33 mouse cellular contexts compared by ENCODE assay signal in the genomic region with DNA sequence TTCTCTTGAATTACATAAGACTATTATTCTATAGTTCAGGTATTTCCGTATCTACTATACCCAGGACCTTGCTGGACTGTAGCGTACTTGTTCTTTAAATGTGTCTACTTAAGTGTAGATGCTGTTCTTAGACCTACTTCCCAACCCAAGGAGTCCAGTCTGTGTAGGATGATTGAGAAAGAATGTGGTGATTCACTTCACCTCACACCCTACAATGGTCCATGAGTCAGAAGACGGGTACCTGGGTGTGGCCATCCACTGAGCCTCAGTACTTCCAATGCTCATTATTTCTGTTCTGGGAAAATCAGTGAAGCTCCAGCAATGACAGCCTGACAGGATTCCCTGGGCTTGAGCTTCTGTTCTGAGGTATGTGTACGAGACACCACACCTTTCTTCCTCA. TPM values are rescaled to one million over a fixed set of nuclear protein-coding genes. Genes with fewer than 3 reads are reported as not detected.
A peak's percentile ranks its signal among the peaks of the same experiment; 100 is the strongest.
DNase-seq lines count a peak whose midpoint lies in the region; ATAC-seq and TF ChIP-seq lines count a peak whose summit lies in the region.
"Had no signal": no experiment of that assay in that cellular context is flagged by ENCODE, and none has a peak within 500 bp of the region (broad histone marks: within the 10 kb centered on the region; RNA-seq: fewer than 3 reads in every experiment).

No protein-coding gene starts in this region.

- ATAC-seq in megakaryocyte-erythroid progenitor cell, adult 5-6 weeks (replicated peaks; ENCODE audit: low FRiP score, low TSS enrichment, poor library complexity, severe bottlenecking), result no peak
- ATAC-seq: CD4-positive, CD25-positive, alpha-beta regulatory T cell, adult 4 months; forebrain, embryonic 16.5 days; hindbrain, postnatal 0 days; intestine, embryonic 15.5 days; midbrain, embryonic 13.5 days had no signal

- intact Hi-C loops in gastrocnemius, postnatal 14 days (cut with DNase I; ENCODE audit: low total_unique reads), result no loop called here

- H3K4me3 ChIP-seq in embryonic fibroblast, embryonic 13.5 days (ENCODE audit: insufficient read depth, low read length), result no peak overlapping the region
- no peak overlapping the region for H3K4me3 ChIP-seq in myocyte
- H3K4me3 ChIP-seq: embryonic facial prominence, embryonic 13.5 days; erythroblast, embryonic 14.5 days; gastrocnemius, adult 2 months; heart, embryonic 10.5 days; hindbrain, embryonic 12.5 days; intestine, embryonic 15.5 days; megakaryocyte, embryonic 14.5 days; midbrain, embryonic 13.5 days; neural tube, embryonic 15.5 days had no signal

- no peak overlapping the region for H3ac ChIP-seq in myocyte (ENCODE audit: control insufficient read depth, insufficient read length)

- H3K4me2 ChIP-seq in myocyte (ENCODE audit: low read depth), result peak overlapping the region; percentile 50
- H3K4me2 ChIP-seq: embryonic facial prominence, embryonic 13.5 days; hindbrain, embryonic 12.5 days; intestine, embryonic 15.5 days; lung, embryonic 14.5 days; midbrain, embryonic 13.5 days; neural tube, embryonic 15.5 days had no signal

- H3K27ac ChIP-seq in embryonic fibroblast, embryonic 13.5 days (ENCODE audit: insufficient read depth, low read length), result peak overlapping the region; percentile 29; the same call in 1 of the 2 replicates
- H3K27ac ChIP-seq: embryonic facial prominence, embryonic 13.5 days; gastrocnemius, adult 2 months; heart, embryonic 10.5 days; hindbrain, embryonic 12.5 days; hindbrain, postnatal 0 days; intestine, embryonic 15.5 days; kidney, postnatal 0 days; liver, embryonic 14.5 days; midbrain, embryonic 13.5 days; neural tube, embryonic 15.5 days had no signal

- peaks cover 9% of the 10 kb centered on the region for H3K4me1 ChIP-seq in embryonic fibroblast, embryonic 13.5 days (ENCODE audit: control insufficient read depth, insufficient read depth, low read length)
- H3K4me1 ChIP-seq: embryonic facial prominence, embryonic 13.5 days; heart, embryonic 10.5 days; hindbrain, embryonic 12.5 days; intestine, embryonic 15.5 days; midbrain, embryonic 13.5 days; neural tube, embryonic 15.5 days had no signal

- no peak for TF ChIP-seq POLR2A in embryonic fibroblast, embryonic 13.5 days (IDR thresholded peaks at IDR 0.05; ENCODE audit: low read depth, low read length)
- no peak for TF ChIP-seq POLR2A in myocyte (IDR thresholded peaks at IDR 0.05; ENCODE audit: insufficient read length, low read depth)

- H3K79me2 ChIP-seq in myocyte (ENCODE audit: control insufficient read depth, insufficient read depth), result no peaks in the 10 kb centered on the region

- no peak for TF ChIP-seq CTCF in embryonic fibroblast, embryonic 13.5 days (IDR thresholded peaks at IDR 0.05; ENCODE audit: borderline replicate concordance, insufficient read depth, low read length)

- H3K36me3 ChIP-seq in myocyte (ENCODE audit: control insufficient read depth, insufficient read depth), result no peaks in the 10 kb centered on the region
- H3K36me3 ChIP-seq: embryonic facial prominence, embryonic 13.5 days; heart, embryonic 10.5 days; hindbrain, embryonic 12.5 days; intestine, embryonic 15.5 days; midbrain, embryonic 13.5 days; neural tube, embryonic 15.5 days had no signal

- no peaks in the 10 kb centered on the region for H3K27me3 ChIP-seq in myocyte (ENCODE audit: control insufficient read depth, insufficient read depth, insufficient read length)
- H3K27me3 ChIP-seq: embryonic facial prominence, embryonic 13.5 days; hindbrain, embryonic 12.5 days; intestine, embryonic 15.5 days; megakaryocyte, embryonic 14.5 days; midbrain, embryonic 13.5 days; neural tube, embryonic 15.5 days had no signal

- DNase-seq in 3134 (ENCODE audit: extremely low read depth, insufficient read length, low spot score) (peak; percentile 61), 3T3-L1 (ENCODE audit: low read depth, low spot score) (peak; percentile 83)
- DNase-seq in gastrocnemius, postnatal 14 days, result no peak
- no peak for DNase-seq in left cerebral cortex, adult 8-10 months (ENCODE audit: low spot score in 2 of 2)
- DNase-seq: adrenal gland, postnatal 10 days; cerebellum, adult 11-12 months; cerebellum, adult 9-11 months; gastrocnemius, adult 2 months; heart, postnatal 36 days; kidney, adult 2 months; layer of hippocampus, postnatal 36 days; liver; lung, embryonic 14.5 days; right cerebral cortex, adult 18-20 months; spleen, adult 18-20 months; thymus, adult 2 months; thymus, postnatal 36 days had no signal

TF ChIP-seq in myocyte, 11 proteins besides CTCF, POLR2A, EP300 and RAD21:
- peak; percentile 38; the same call in 1 of the 2 replicates for TF ChIP-seq CEBPB (IDR thresholded peaks at IDR 0.05; ENCODE audit: insufficient read depth, poor library complexity, severe bottlenecking)
- no peak for TF ChIP-seq E2F4 (IDR thresholded peaks at IDR 0.05; ENCODE audit: insufficient read depth)
TF ChIP-seq in myocyte: peak in this region for 1.

RNA-seq across cellular contexts. Expression of a gene that starts 25.5 kb away (rescaled TPM):
- 105 and 134 TPM in 2 replicates for polyA plus RNA-seq in embryonic fibroblast, embryonic 13.5 days (2011; ENCODE audit: insufficient read length, low read depth, missing spikeins)
- 21.2 TPM for polyA plus RNA-seq in myocyte (2012; fragmentation: generic; extraction: Trizol)
- 10 to 100 TPM; 21.8 to 32.9 TPM for total RNA-seq in gastrocnemius, postnatal 14 days (2021)
- 10 to 100 TPM; 50.2 to 54.2 (median 51.2) TPM for total RNA-seq in left cerebral cortex, adult 8-10 months (2022)
- total RNA-seq in megakaryocyte-erythroid progenitor cell, adult 5-6 weeks (2014; fragmentation: Nextera tagmentation), result 4.3 and 10.6 TPM in 2 replicates
- 79.0 and 116 TPM in 2 replicates for total RNA-seq in megakaryocyte-erythroid progenitor cell, adult 5-6 weeks (2017)

Comparison
In these comparisons a context has a peak if more than half of its experiments do, and no peak if none do; other contexts are left out.
1. DNase-seq: peak in 3134 (single experiment) and 3T3-L1 (single experiment); none in gastrocnemius, postnatal 14 days (single experiment) and left cerebral cortex, adult 8-10 months (0 of 2).